Mouse (Mus musculus) heart, postnatal 10 days (tissue): Measurements from ENCODE around the gene Olfr1484. TPM values are rescaled to one million over a fixed set of nuclear protein-coding genes. Genes with fewer than 3 reads are reported as not detected.
"Not testable (repeated sequence)": the region's sequence is repeated elsewhere in the genome, so short reads cannot be mapped to it uniquely, and the experiment has no call there.

ENCODE experiments used
- DNase-seq, 2 experiments: peaks; one replicate each; pipeline ENCODE4 v3.0.0; 2021
- intact Hi-C: fragments of 180-260 bp; cut with DNase I; formaldehyde crosslinking; loops from one replicate; pipeline ENCODE4 v1.15.1; 2025
- microRNA-seq, 2 experiments: library from miRNA; unstranded; fragments of <30 nt; microRNA quantifications; one replicate each; pipeline ENCODE4 v1.2.0; 2022
- total RNA-seq, 2 experiments: library from RNA; stranded (reverse); gene quantifications; 2 replicates each; pipeline ENCODE4 v1.2.3; 2021

The Olfr1484 gene
- not detected for total RNA-seq

DNA sequence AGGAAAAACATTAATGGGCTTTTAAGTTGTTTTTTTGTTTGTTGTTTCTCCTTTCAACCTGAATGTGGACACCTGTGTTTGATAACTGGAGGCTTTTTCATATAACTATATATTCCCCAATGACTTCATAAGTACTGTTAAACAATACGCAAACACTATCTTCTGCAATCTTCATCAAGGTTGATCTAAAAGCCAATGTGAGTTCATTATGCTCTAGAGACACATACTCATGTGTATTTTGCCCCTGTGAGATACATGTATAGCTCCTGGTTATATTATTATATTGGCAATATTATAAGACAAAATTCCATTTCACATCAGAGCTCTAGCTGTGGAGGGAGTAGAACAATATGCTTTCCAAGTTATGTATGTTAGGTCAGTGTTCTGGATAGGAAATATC lies at the start of gene Olfr1484:
Gene Olfr1484 (plus strand): TSS at position 301 of the 400 bp plus-strand sequence.
- no peak for DNase-seq
- intact Hi-C loops, result no loop called here

GRCm38 (mm10) chr19:13617075-13617474 lies 33.8 kb downstream of the Olfr1484 start, which contains the start of gene Olfr1487:
Gene Olfr1487 (plus strand): TSS chr19:13617375.
- not testable (repeated sequence) for DNase-seq

DNA sequence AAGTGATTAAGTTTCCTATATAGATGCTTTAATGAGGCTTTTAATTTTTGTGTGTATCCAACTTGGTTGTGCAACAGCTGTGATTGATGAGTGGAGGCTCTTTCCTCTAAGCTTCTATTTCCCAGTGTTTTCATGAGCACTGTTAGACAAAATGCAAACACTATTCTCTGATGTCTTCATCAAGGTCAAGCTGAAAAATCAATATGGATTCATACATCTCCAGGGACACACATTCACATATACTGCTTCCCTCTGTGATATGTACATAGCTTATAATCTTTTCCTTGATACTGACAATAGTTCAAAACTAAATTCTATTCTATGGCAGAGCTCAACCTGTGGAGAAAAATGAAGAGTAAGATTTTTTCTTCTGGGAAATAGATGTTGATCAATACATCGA lies 48.0 kb downstream of the Olfr1484 start, which contains the start of gene Olfr1489:
Gene Olfr1489 (plus strand): TSS at position 301 of the 400 bp plus-strand sequence.
- intact Hi-C loops, result no loop called here
- no peak for DNase-seq

More at GRCm38 (mm10) chr19:13617075-13617474, 33.8 kb downstream of the Olfr1484 start, which contains the start of gene Olfr1487:
- intact Hi-C loops, result not testable (repeated sequence)

Small RNA genes lying within 50 kb of the gene (microRNA-seq; reads per million reads assigned to microRNA genes)
- gene Gm22323, result 0 reads per million in 2 experiments
- 0 reads per million in 2 experiments for gene Gm23931

Other genes with a start within 250 kb of the Olfr1484 start
- gene Olfr1466, start 244.6 kb upstream of the Olfr1484 start, total RNA-seq, result not detected
- gene Olfr1467, start 221.3 kb upstream of the Olfr1484 start, total RNA-seq, result not detected
- not detected for gene Olfr1469, start 175.7 kb upstream of the Olfr1484 start, total RNA-seq
- gene Olfr1471, start 140.1 kb upstream of the Olfr1484 start, total RNA-seq, result not detected
- not detected for gene Olfr1472, start 127.4 kb upstream of the Olfr1484 start, total RNA-seq
- gene Olfr1474, start 113.9 kb upstream of the Olfr1484 start, total RNA-seq, result not detected
- gene Olfr1475, start 103.3 kb upstream of the Olfr1484 start, total RNA-seq, result not detected
- gene Olfr1477, start 83.0 kb upstream of the Olfr1484 start, total RNA-seq, result not detected
- not detected for gene Olfr1480, start 55.6 kb upstream of the Olfr1484 start, total RNA-seq
- gene Olfr1487, start 33.9 kb downstream of the Olfr1484 start, total RNA-seq, result not detected
- gene Olfr1489, start 48.1 kb downstream of the Olfr1484 start, total RNA-seq, result not detected
- not detected for gene Olfr1490, start 67.6 kb downstream of the Olfr1484 start, total RNA-seq
- gene Olfr1491, start 113.8 kb downstream of the Olfr1484 start, total RNA-seq, result not detected
- gene Olfr1493-ps1, start 139.8 kb downstream of the Olfr1484 start, total RNA-seq, result not detected
- gene Olfr1494, start 156.2 kb downstream of the Olfr1484 start, total RNA-seq, result not detected
- not detected for gene Olfr1495, start 181.1 kb downstream of the Olfr1484 start, total RNA-seq
- not detected for gene Olfr1496, start 194.4 kb downstream of the Olfr1484 start, total RNA-seq
- gene Olfr1497, start 214.7 kb downstream of the Olfr1484 start, total RNA-seq, result not detected
- gene Olfr1499, start 235.9 kb downstream of the Olfr1484 start, total RNA-seq, result not detected
- gene Olfr1500, start 247.0 kb downstream of the Olfr1484 start, total RNA-seq, result not detected